Mouse (Mus musculus) intestine, embryonic 16.5 days (tissue): ENCODE results near the gene Efcc1. TPM values are rescaled to one million over a fixed set of nuclear protein-coding genes. Genes with fewer than 3 reads are reported as not detected.

ENCODE experiments used
- ATAC-seq: fragments of 200-750 bp; cut with Nextera tagmentation; 2 replicates; pipeline ENCODE4 v1.8.0; 2017; ENCODE audit warnings: moderate TSS enrichment, moderate library complexity
- H3K27ac ChIP-seq: fragments of 300-500 bp; sonication (generic); 2 replicates; pipeline ENCODE4 v1.5.1; 2014; ENCODE audit warnings: mild to moderate bottlenecking, low read length
- H3K27me3 ChIP-seq: fragments of 300-500 bp; sonication (generic); replicated peaks from 2 replicates; pipeline ENCODE4 v1.6.1; 2014; ENCODE audit warnings: low read length, control low read depth, mixed read lengths; ENCODE audit not compliant: control insufficient read depth, insufficient read depth
- H3K36me3 ChIP-seq: fragments of 300-500 bp; sonication (generic); 2 replicates; pipeline ENCODE4 v1.6.1; 2014; ENCODE audit warnings: low read length, control low read depth; ENCODE audit not compliant: control insufficient read depth, insufficient read depth
- H3K4me1 ChIP-seq: fragments of 300-500 bp; sonication (generic); 2 replicates; pipeline ENCODE4 v1.6.1; 2014; ENCODE audit warnings: low read length, control low read depth, mixed read lengths; ENCODE audit not compliant: control insufficient read depth, insufficient read depth
- H3K4me2 ChIP-seq: fragments of 300-500 bp; sonication (generic); 2 replicates; pipeline ENCODE4 v1.6.1; 2014; ENCODE audit warnings: low read depth, low read length, control low read depth
- H3K4me3 ChIP-seq: fragments of 300-500 bp; sonication (generic); 2 replicates; pipeline ENCODE4 v1.5.1; 2014; ENCODE audit warnings: mild to moderate bottlenecking, low read length
- H3K9ac ChIP-seq: fragments of 300-500 bp; sonication (generic); 2 replicates; pipeline ENCODE4 v1.6.1; 2014; ENCODE audit warnings: low read depth, low read length
- H3K9me3 ChIP-seq: fragments of 300-500 bp; sonication (generic); 2 replicates; pipeline ENCODE4 v1.6.1; 2016; ENCODE audit warnings: low read length, control low read depth; ENCODE audit not compliant: control insufficient read depth
- WGBS: fragments of 180-500 bp; shearing (Covaris S2); extraction: QIAGEN DNeasy Blood & Tissue Kit; methylation state at CpG from one replicate; pipeline ENCODE4 v1.1.7; 2014; 5-methylcytosine and 5-hydroxymethylcytosine counted together
- polyA plus RNA-seq: library from polyadenylated mRNA; unstranded; fragments of >200 nt; fragmentation: Nextera tagmentation; extraction: Ambion mirVana; gene quantifications from 2 replicates; pipeline ENCODE4 v1.2.1, GENCODE M21; 2015

The Efcc1 gene
- polyA plus RNA-seq, 1 experiment from 2014 or later, result 0.73 TPM

- Histone ChIP-seq H3K27ac (no peak overlapping the region), H3K27me3 (no peaks in the 10 kb centered on the region), H3K4me1 (peaks cover 26% of the 10 kb centered on the region), H3K36me3 (no peaks in the 10 kb centered on the region), H3K9ac (no peak overlapping the region), H3K4me3 (no peak overlapping the region), H3K9me3 (no peaks in the 10 kb centered on the region), H3K4me2 (no peak overlapping the region)
- ATAC-seq, result no peak
- 92% methylated on average over 5 of the region's 5 CpGs for WGBS
Observed at GRCm38 (mm10) chr6:87791826-87792225, 61.2 kb downstream of the Efcc1 start.

- Histone ChIP-seq H3K9ac (no peak overlapping the region), H3K4me2 (no peak overlapping the region), H3K36me3 (no peaks in the 10 kb centered on the region), H3K27me3 (no peaks in the 10 kb centered on the region), H3K9me3 (no peaks in the 10 kb centered on the region), H3K4me1 (peaks cover 16% of the 10 kb centered on the region), H3K27ac (no peak overlapping the region), H3K4me3 (no peak overlapping the region)
- 90% methylated on average over 10 of the region's 10 CpGs for WGBS
- ATAC-seq, result no peak
Observed at GRCm38 (mm10) chr6:87793821-87794510, 63.3 kb downstream of the Efcc1 start.

GRCm38 (mm10) chr6:87795385-87796150, 64.9 kb downstream of the Efcc1 start:
- WGBS, result 67% methylated on average over 6 of the region's 6 CpGs
- Histone ChIP-seq H3K4me3 (no peak overlapping the region), H3K9me3 (no peaks in the 10 kb centered on the region), H3K4me2 (no peak overlapping the region), H3K9ac (no peak overlapping the region), H3K27ac (no peak overlapping the region), H3K36me3 (no peaks in the 10 kb centered on the region), H3K27me3 (no peaks in the 10 kb centered on the region), H3K4me1 (peaks cover 6% of the 10 kb centered on the region)
- ATAC-seq, result no peak

- ATAC-seq, result 0 out of 2 replicates have a peak, but pooled peaks have one; percentile 28
- no peaks in the 10 kb centered on the region for H3K9me3 ChIP-seq
- no peaks in the 10 kb centered on the region for H3K36me3 ChIP-seq
- H3K4me2 ChIP-seq, result no peak overlapping the region
- no peak overlapping the region for H3K4me3 ChIP-seq
- WGBS, result 83% methylated on average over 6 of the region's 6 CpGs
- H3K27me3 ChIP-seq, result no peaks in the 10 kb centered on the region
- no peak overlapping the region for H3K9ac ChIP-seq
- H3K4me1 ChIP-seq, result peaks cover under 1% of the 10 kb centered on the region; the same call in 1 of the 2 replicates
- H3K27ac ChIP-seq, result no peak overlapping the region
Observed at GRCm38 (mm10) chr6:87796251-87796880, 65.7 kb downstream of the Efcc1 start.

- H3K36me3 ChIP-seq, result no peaks in the 10 kb centered on the region
- H3K4me1 ChIP-seq, result no peaks in the 10 kb centered on the region
- no peak overlapping the region for H3K4me3 ChIP-seq
- ATAC-seq, result no peak
- no peaks in the 10 kb centered on the region for H3K9me3 ChIP-seq
- no peaks in the 10 kb centered on the region for H3K27me3 ChIP-seq
- WGBS, result 17% methylated on average over 2 of the region's 2 CpGs
- H3K27ac ChIP-seq, result no peak overlapping the region
- H3K9ac ChIP-seq, result no peak overlapping the region
- no peak overlapping the region for H3K4me2 ChIP-seq
Observed at GRCm38 (mm10) chr6:87797321-87797720, 66.7 kb downstream of the Efcc1 start.

- Histone ChIP-seq H3K36me3 (no peaks in the 10 kb centered on the region), H3K9ac (no peak overlapping the region), H3K4me1 (no peaks in the 10 kb centered on the region), H3K27me3 (no peaks in the 10 kb centered on the region), H3K4me3 (no peak overlapping the region), H3K4me2 (no peak overlapping the region), H3K27ac (no peak overlapping the region), H3K9me3 (no peaks in the 10 kb centered on the region)
- ATAC-seq, result no peak
- WGBS, result 85% methylated on average over 6 of the region's 6 CpGs
Observed at GRCm38 (mm10) chr6:87799576-87799975, 68.9 kb downstream of the Efcc1 start.

GRCm38 (mm10) chr6:87802462-87802861, 71.8 kb downstream of the Efcc1 start:
- Histone ChIP-seq H3K4me2 (no peak overlapping the region), H3K9me3 (no peaks in the 10 kb centered on the region), H3K36me3 (no peaks in the 10 kb centered on the region), H3K27me3 (no peaks in the 10 kb centered on the region), H3K27ac (no peak overlapping the region), H3K4me1 (no peaks in the 10 kb centered on the region; the same call in 1 of the 2 replicates), H3K4me3 (no peak overlapping the region), H3K9ac (no peak overlapping the region)
- ATAC-seq, result no peak
- 86% methylated on average over 7 of the region's 7 CpGs for WGBS

GRCm38 (mm10) chr6:87804036-87804435, 73.4 kb downstream of the Efcc1 start:
- no peak overlapping the region for H3K4me3 ChIP-seq
- H3K27ac ChIP-seq, result no peak overlapping the region
- 79% methylated on average over 1 of the region's 1 CpGs for WGBS
- H3K36me3 ChIP-seq, result no peaks in the 10 kb centered on the region
- H3K4me2 ChIP-seq, result no peak overlapping the region
- no peak for ATAC-seq
- no peaks in the 10 kb centered on the region for H3K27me3 ChIP-seq
- H3K9me3 ChIP-seq, result no peaks in the 10 kb centered on the region
- H3K9ac ChIP-seq, result no peak overlapping the region
- peaks cover 5% of the 10 kb centered on the region for H3K4me1 ChIP-seq

- Histone ChIP-seq H3K9me3 (no peaks in the 10 kb centered on the region), H3K4me3 (no peak overlapping the region), H3K9ac (no peak overlapping the region), H3K27me3 (no peaks in the 10 kb centered on the region), H3K4me2 (no peak overlapping the region), H3K27ac (no peak overlapping the region), H3K4me1 (peaks cover 13% of the 10 kb centered on the region), H3K36me3 (no peaks in the 10 kb centered on the region)
- WGBS, result 69% methylated on average over 7 of the region's 7 CpGs
- ATAC-seq, result no peak
Observed at GRCm38 (mm10) chr6:87804886-87805285, 74.2 kb downstream of the Efcc1 start.
